Mouse (Mus musculus) cortical plate, adult 2 months (tissue): ENCODE measurements around the gene Olfr1440.

Source experiments
- CTCF ChIP-seq: fragments of 200-500 bp; IDR thresholded peaks from 2 replicates; pipeline ENCODE4 v1.5.1; 2011; ENCODE audit warnings: mild to moderate bottlenecking, control low read depth, low read length; ENCODE audit not compliant: insufficient read depth; ENCODE audit errors: extremely low read depth
- POLR2A ChIP-seq: fragments of 200-500 bp; IDR thresholded peaks from 2 replicates; pipeline ENCODE4 v1.6.1; 2011; ENCODE audit warnings: mild to moderate bottlenecking, low read length, control low read depth; ENCODE audit not compliant: insufficient read depth; ENCODE audit errors: extremely low read depth

DNA sequence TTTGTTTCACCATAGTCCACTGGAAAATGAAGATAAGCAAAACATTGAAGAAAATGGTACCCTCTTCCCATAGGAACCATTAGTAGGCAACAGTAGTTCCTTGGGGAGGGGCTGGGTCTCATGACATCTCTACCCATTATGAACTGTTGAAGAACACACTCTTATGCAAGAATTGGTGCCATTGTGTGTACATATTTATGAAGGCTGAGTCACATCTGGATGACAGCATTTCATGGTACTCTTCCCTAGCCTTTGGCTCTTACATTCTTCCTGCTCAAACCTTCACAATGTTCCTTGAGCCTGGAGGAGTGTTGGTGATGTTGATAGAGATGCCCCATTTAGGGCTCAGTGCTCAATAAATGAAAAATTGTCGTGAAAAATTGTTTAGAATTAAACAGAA is 52.5 kb downstream of the Olfr1440 start:
- TF ChIP-seq CTCF (no peak), POLR2A (no peak)
